Mouse (Mus musculus) spleen, postnatal 4 days (tissue): ENCODE measurements at regions not wholly inside any gene's neighbourhood (a gene's known extent, or its start where the extent isn't known, plus 50 kb on each side); places are given as distances from the start of the nearest gene placed in this dataset.

Experiments
- DNase-seq, 2 experiments: peaks; one replicate each; pipeline ENCODE4 v3.0.0; 2022; ENCODE audit warnings: low spot score in 2 of 2

- no peak for DNase-seq
Observed at GRCm38 (mm10) chr9:43977773-43978172, 65.4 kb upstream of the Thy1 start.

- DNase-seq = no peak
Observed at GRCm38 (mm10) chr9:43981376-43981775, 61.8 kb upstream of the Thy1 start.

- DNase-seq = no peak
Observed at GRCm38 (mm10) chr9:43982359-43982889, 60.8 kb upstream of the Thy1 start.

- DNase-seq = no peak
Observed at GRCm38 (mm10) chr9:43983220-43983619, 60.0 kb upstream of the Thy1 start.

GRCm38 (mm10) chr9:43984181-43985062, 58.8 kb upstream of the Thy1 start:
- DNase-seq = peak; percentile 59 to 83

- DNase-seq = no peak
Observed at GRCm38 (mm10) chr9:43987957-43988356, 55.2 kb upstream of the Thy1 start.

GRCm38 (mm10) chr9:43988981-43989860, 54.0 kb upstream of the Thy1 start:
- no peak for DNase-seq

- DNase-seq = no peak
Observed at GRCm38 (mm10) chr9:43990124-43990523, 53.1 kb upstream of the Thy1 start.

GRCm38 (mm10) chr9:43993221-43993976, 49.8 kb upstream of the Thy1 start:
- no peak for DNase-seq
